In genomic region chr2:25574136-25574535, GRCm38 (mm10) we compare ENCODE assay signal across 8 mouse cellular contexts. TPM values are rescaled to one million over a fixed set of nuclear protein-coding genes. Genes with fewer than 3 reads are reported as not detected.
DNase-seq lines count a peak whose midpoint lies in the region; ATAC-seq lines count a peak whose summit lies in the region.

No protein-coding gene starts in this region.

- 20% methylated on average over 11 of the region's 11 CpGs for WGBS in embryonic facial prominence, embryonic 10.5 days
- 21% methylated on average over 11 of the region's 11 CpGs for WGBS in hindbrain, embryonic 11.5 days
- WGBS in midbrain, embryonic 13.5 days = 18% methylated on average over 11 of the region's 11 CpGs

- H3K4me1 ChIP-seq in embryonic facial prominence, embryonic 10.5 days = peaks cover 56% of the 10 kb centered on the region
- H3K4me1 ChIP-seq in hindbrain, embryonic 11.5 days (replicated peaks; ENCODE audit: control insufficient read depth, insufficient read depth, low read length) = peaks cover 21% of the 10 kb centered on the region
- H3K4me1 ChIP-seq in midbrain, embryonic 13.5 days (replicated peaks) = peaks cover 46% of the 10 kb centered on the region

- peak overlapping the region; percentile 92 for H3K27ac ChIP-seq in embryonic facial prominence, embryonic 10.5 days (replicated peaks)
- H3K27ac ChIP-seq in hindbrain, embryonic 11.5 days (ENCODE audit: low read depth, low read length) = 0 out of 2 replicates have a peak overlapping the region, but pooled peaks have one; percentile 76
- peak overlapping the region; percentile 90 for H3K27ac ChIP-seq in midbrain, embryonic 13.5 days

- H3K36me3 ChIP-seq in embryonic facial prominence, embryonic 10.5 days (replicated peaks) = peaks cover 42% of the 10 kb centered on the region
- no peaks in the 10 kb centered on the region for H3K36me3 ChIP-seq in hindbrain, embryonic 11.5 days (ENCODE audit: control insufficient read depth, insufficient read depth, low read length)
- peaks cover 27% of the 10 kb centered on the region for H3K36me3 ChIP-seq in midbrain, embryonic 13.5 days

- peak; percentile 48 for DNase-seq in layer of hippocampus, adult 9-11 months
- no peak for DNase-seq in layer of hippocampus, adult 9-10 months (ENCODE audit: low spot score)
- no peak for DNase-seq in embryonic facial prominence, embryonic 10.5 days (ENCODE audit: low spot score)
- no peak for DNase-seq in hindbrain, embryonic 11.5 days (ENCODE audit: low spot score)
- no peak for DNase-seq in B cell, adult 2 months
- no peak for DNase-seq in Muller cell, postnatal 12 days (ENCODE audit: inconsistent ontology term)
- DNase-seq in gastrocnemius, postnatal 14 days = no peak

- H3K9ac ChIP-seq in hindbrain, embryonic 11.5 days (ENCODE audit: low read depth, low read length) = peak overlapping the region; percentile 63; the same call in 1 of the 2 replicates
- H3K9ac ChIP-seq in midbrain, embryonic 13.5 days (replicated peaks) = peak overlapping the region; percentile 79

- peak overlapping the region; percentile 71 for H3K4me3 ChIP-seq in embryonic facial prominence, embryonic 10.5 days
- H3K4me3 ChIP-seq in hindbrain, embryonic 11.5 days (ENCODE audit: low read depth, low read length) = peak overlapping the region; percentile 60
- peak overlapping the region; percentile 60 for H3K4me3 ChIP-seq in midbrain, embryonic 13.5 days (replicated peaks)

- intact Hi-C loops in gastrocnemius, postnatal 14 days (cut with DNase I; ENCODE audit: low total_unique reads) = loop anchor here (10.0 kb wide), 1 partner anchor 59 kb away; no protein-coding TSS in a partner anchor

- peak; percentile 13 for ATAC-seq in hindbrain, embryonic 11.5 days (ENCODE audit: low FRiP score)
- peak; percentile 1 for ATAC-seq in midbrain, embryonic 13.5 days

- no peaks in the 10 kb centered on the region for H3K9me3 ChIP-seq in embryonic facial prominence, embryonic 10.5 days
- H3K9me3 ChIP-seq in hindbrain, embryonic 11.5 days (ENCODE audit: control insufficient read depth, low read length) = no peaks in the 10 kb centered on the region
- no peaks in the 10 kb centered on the region for H3K9me3 ChIP-seq in midbrain, embryonic 13.5 days

- peaks cover 39% of the 10 kb centered on the region for H3K27me3 ChIP-seq in embryonic facial prominence, embryonic 10.5 days (replicated peaks; ENCODE audit: low read depth, poor library complexity, severe bottlenecking)
- peaks cover 36% of the 10 kb centered on the region for H3K27me3 ChIP-seq in hindbrain, embryonic 11.5 days (ENCODE audit: control insufficient read depth, insufficient read depth, low read length)
- peaks cover 37% of the 10 kb centered on the region for H3K27me3 ChIP-seq in midbrain, embryonic 13.5 days

- peak overlapping the region; percentile 92 for H3K4me2 ChIP-seq in hindbrain, embryonic 11.5 days (replicated peaks; ENCODE audit: low read depth, low read length)
- peak overlapping the region; percentile 97 for H3K4me2 ChIP-seq in midbrain, embryonic 13.5 days (replicated peaks)

RNA-seq across cellular contexts. Expression of gene Mamdc4, which starts 0.5 kb away (rescaled TPM):
- polyA plus RNA-seq in embryonic facial prominence, embryonic 10.5 days (2016; fragmentation: Nextera tagmentation; extraction: Ambion mirVana) = 1.9 and 7.7 TPM in 2 replicates
- 3.0 and 4.2 TPM in 2 replicates for polyA plus RNA-seq in hindbrain, embryonic 11.5 days (2014; fragmentation: Nextera tagmentation; extraction: Ambion mirVana)
- polyA plus RNA-seq in midbrain, embryonic 13.5 days (2015; fragmentation: Nextera tagmentation; extraction: Ambion mirVana) = 3.2 and 6.8 TPM in 2 replicates
- total RNA-seq in gastrocnemius, postnatal 14 days (2021) = under 1 TPM; 0.68 to 0.80 TPM

RNA-seq across cellular contexts. Expression of gene Phpt1, which starts 0.9 kb away (rescaled TPM):
- polyA plus RNA-seq in embryonic facial prominence, embryonic 10.5 days (2016; fragmentation: Nextera tagmentation; extraction: Ambion mirVana) = 146 and 155 TPM in 2 replicates
- 161 and 167 TPM in 2 replicates for polyA plus RNA-seq in hindbrain, embryonic 11.5 days (2014; fragmentation: Nextera tagmentation; extraction: Ambion mirVana)
- 190 and 193 TPM in 2 replicates for polyA plus RNA-seq in midbrain, embryonic 13.5 days (2015; fragmentation: Nextera tagmentation; extraction: Ambion mirVana)
- 10 to 100 TPM; 42.6 to 44.8 TPM for total RNA-seq in gastrocnemius, postnatal 14 days (2021)

RNA-seq across cellular contexts. Expression of gene Ajm1, which starts 7.4 kb away (rescaled TPM):
- 0.05 and 0.16 TPM in 2 replicates for polyA plus RNA-seq in embryonic facial prominence, embryonic 10.5 days (2016; fragmentation: Nextera tagmentation; extraction: Ambion mirVana)
- polyA plus RNA-seq in hindbrain, embryonic 11.5 days (2014; fragmentation: Nextera tagmentation; extraction: Ambion mirVana) = 0.38 and 0.59 TPM in 2 replicates
- polyA plus RNA-seq in midbrain, embryonic 13.5 days (2015; fragmentation: Nextera tagmentation; extraction: Ambion mirVana) = 3.5 and 5.7 TPM in 2 replicates
- under 1 TPM in 1 of 2 experiments, not detected in 1; 0.10 TPM for total RNA-seq in gastrocnemius, postnatal 14 days (2021)

RNA-seq across cellular contexts. Expression of gene Edf1, which starts 16.5 kb away (rescaled TPM):
- polyA plus RNA-seq in embryonic facial prominence, embryonic 10.5 days (2016; fragmentation: Nextera tagmentation; extraction: Ambion mirVana) = 310 and 316 TPM in 2 replicates
- polyA plus RNA-seq in hindbrain, embryonic 11.5 days (2014; fragmentation: Nextera tagmentation; extraction: Ambion mirVana) = 380 and 436 TPM in 2 replicates
- polyA plus RNA-seq in midbrain, embryonic 13.5 days (2015; fragmentation: Nextera tagmentation; extraction: Ambion mirVana) = 387 and 406 TPM in 2 replicates
- total RNA-seq in gastrocnemius, postnatal 14 days (2021) = 100 to 1,000 TPM; 164 to 173 TPM

RNA-seq across cellular contexts. Expression of gene Traf2, which starts 27.4 kb away (rescaled TPM):
- 39.9 and 40.1 TPM in 2 replicates for polyA plus RNA-seq in embryonic facial prominence, embryonic 10.5 days (2016; fragmentation: Nextera tagmentation; extraction: Ambion mirVana)
- polyA plus RNA-seq in hindbrain, embryonic 11.5 days (2014; fragmentation: Nextera tagmentation; extraction: Ambion mirVana) = 25.3 and 32.3 TPM in 2 replicates
- polyA plus RNA-seq in midbrain, embryonic 13.5 days (2015; fragmentation: Nextera tagmentation; extraction: Ambion mirVana) = 22.9 and 24.1 TPM in 2 replicates
- 10 to 100 TPM in 1 of 2 experiments, 1 to 10 TPM in 1; 9.7 to 13.3 TPM for total RNA-seq in gastrocnemius, postnatal 14 days (2021)
